Mouse (Mus musculus): ENCODE measurements around the gene Gars.

The Gars gene

GRCm38 (mm10) chr6:55036731-55037130 lies 1.1 kb upstream of the Gars start:
- no peak for DNase-seq (ENCODE audit: low read depth in 2 of 2, low spot score in 2 of 2)

GRCm38 (mm10) chr6:55038671-55039445 lies 1.1 kb downstream of the Gars start:
- DNase-seq (ENCODE audit: low read depth in 2 of 2, low spot score in 2 of 2) = no peak

GRCm38 (mm10) chr6:55039446-55039783 lies 1.6 kb downstream of the Gars start:
- DNase-seq (ENCODE audit: low read depth in 2 of 2, low spot score in 2 of 2) = no peak

GRCm38 (mm10) chr6:55040031-55040430 lies 2.2 kb downstream of the Gars start:
- no peak for DNase-seq (ENCODE audit: low read depth in 2 of 2, low spot score in 2 of 2)

GRCm38 (mm10) chr6:55043206-55043605 lies 5.4 kb downstream of the Gars start:
- DNase-seq (ENCODE audit: low read depth in 2 of 2, low spot score in 2 of 2) = no peak

GRCm38 (mm10) chr6:55044542-55044941 lies 6.7 kb downstream of the Gars start:
- DNase-seq (ENCODE audit: low read depth in 2 of 2, low spot score in 2 of 2) = no peak

- DNase-seq (ENCODE audit: low read depth in 2 of 2, low spot score in 2 of 2) = no peak
These were observed 7.5 kb downstream of the Gars start for GRCm38 (mm10) chr6:55045326-55045725.

- DNase-seq (ENCODE audit: low read depth in 2 of 2, low spot score in 2 of 2) = no peak
These were observed 11.4 kb downstream of the Gars start for GRCm38 (mm10) chr6:55049186-55049585.

GRCm38 (mm10) chr6:55054491-55054890 lies 16.7 kb downstream of the Gars start:
- DNase-seq (ENCODE audit: low read depth in 2 of 2, low spot score in 2 of 2) = no peak

- no peak for DNase-seq (ENCODE audit: low read depth in 2 of 2, low spot score in 2 of 2)
These were observed 19.6 kb downstream of the Gars start for GRCm38 (mm10) chr6:55057427-55057826.

GRCm38 (mm10) chr6:55060241-55060825 lies 22.5 kb downstream of the Gars start:
- no peak for DNase-seq (ENCODE audit: low read depth in 2 of 2, low spot score in 2 of 2)

- no peak for DNase-seq (ENCODE audit: low read depth in 2 of 2, low spot score in 2 of 2)
These were observed 23.5 kb downstream of the Gars start for GRCm38 (mm10) chr6:55061328-55061727.

- no peak for DNase-seq (ENCODE audit: low read depth in 2 of 2, low spot score in 2 of 2)
These were observed 24.4 kb downstream of the Gars start for GRCm38 (mm10) chr6:55062200-55062599.

- DNase-seq (ENCODE audit: low read depth in 2 of 2, low spot score in 2 of 2) = no peak
These were observed 26.1 kb downstream of the Gars start for GRCm38 (mm10) chr6:55063793-55064476.

- DNase-seq (ENCODE audit: low read depth in 2 of 2, low spot score in 2 of 2) = no peak
These were observed 26.6 kb downstream of the Gars start for GRCm38 (mm10) chr6:55064477-55064827.

GRCm38 (mm10) chr6:55065903-55066302 lies 28.1 kb downstream of the Gars start:
- no peak for DNase-seq (ENCODE audit: low read depth in 2 of 2, low spot score in 2 of 2)

GRCm38 (mm10) chr6:55076561-55077255 lies 38.9 kb downstream of the Gars start:
- no peak for DNase-seq (ENCODE audit: low read depth in 2 of 2, low spot score in 2 of 2)

GRCm38 (mm10) chr6:55081379-55081778 lies 43.6 kb downstream of the Gars start:
- DNase-seq (ENCODE audit: low read depth in 2 of 2, low spot score in 2 of 2) = no peak

- no peak for DNase-seq (ENCODE audit: low read depth in 2 of 2, low spot score in 2 of 2)
These were observed 44.6 kb downstream of the Gars start for GRCm38 (mm10) chr6:55082261-55083051.

- DNase-seq (ENCODE audit: low read depth in 2 of 2, low spot score in 2 of 2) = no peak
These were observed 49.5 kb downstream of the Gars start for GRCm38 (mm10) chr6:55087355-55087754.

- no peak for DNase-seq (ENCODE audit: low read depth in 2 of 2, low spot score in 2 of 2)
These were observed 52.8 kb downstream of the Gars start for GRCm38 (mm10) chr6:55090639-55091038.
